Mouse (Mus musculus) bone marrow macrophage, adult 2 months (primary cell): ENCODE measurements around the gene Arhgef19.

Experiments
- CTCF ChIP-seq: IDR thresholded peaks from 2 replicates; pipeline ENCODE4 v1.5.1; 2012; ENCODE audit warnings: low read depth, mild to moderate bottlenecking, low read length, moderate library complexity
- POLR2A ChIP-seq: IDR thresholded peaks from 2 replicates; pipeline ENCODE4 v1.6.1; 2012; ENCODE audit warnings: mild to moderate bottlenecking, low read depth, low read length, borderline replicate concordance

DNA sequence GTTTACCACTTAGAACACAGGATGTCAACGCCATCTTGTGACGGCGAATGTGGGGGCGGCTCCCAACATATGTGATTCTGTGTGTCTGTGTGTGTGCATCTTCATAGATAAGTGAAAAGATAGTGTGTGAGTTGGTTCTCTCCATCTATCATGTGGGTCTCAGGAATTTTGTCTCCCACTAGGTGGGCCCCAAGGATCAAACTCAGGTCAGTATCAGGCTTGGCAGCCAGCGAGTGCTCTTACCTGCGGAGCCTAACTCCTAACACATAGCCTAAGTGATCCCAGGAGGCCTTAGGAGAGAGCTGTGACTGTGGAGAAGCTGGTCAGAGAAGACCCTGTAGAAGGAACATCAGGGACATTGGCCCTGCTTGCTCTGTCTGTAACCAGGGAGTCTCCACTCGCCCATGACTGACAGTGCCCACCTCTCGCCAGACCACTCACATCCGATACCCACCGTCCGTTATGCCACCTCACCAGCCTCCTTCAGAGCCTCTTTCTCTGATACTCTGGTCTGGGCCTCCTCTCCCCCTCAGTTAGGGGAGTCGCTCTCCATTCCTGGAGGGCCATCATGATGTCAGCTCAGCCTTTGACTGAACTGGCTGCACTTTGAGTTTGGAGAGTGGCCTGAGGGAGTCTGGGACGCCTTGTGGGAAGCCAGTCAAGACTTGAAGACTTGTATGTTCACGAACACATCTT, 28.6 kb upstream of the Arhgef19 start:
- TF ChIP-seq CTCF (no peak), POLR2A (no peak)
